Mouse (Mus musculus): ENCODE results near the gene Cryl1. TPM values are rescaled to one million over a fixed set of nuclear protein-coding genes. Genes with fewer than 3 reads are reported as not detected.

The Cryl1 gene
- polyA plus RNA-seq, 1 experiment, result 580 TPM

DNA sequence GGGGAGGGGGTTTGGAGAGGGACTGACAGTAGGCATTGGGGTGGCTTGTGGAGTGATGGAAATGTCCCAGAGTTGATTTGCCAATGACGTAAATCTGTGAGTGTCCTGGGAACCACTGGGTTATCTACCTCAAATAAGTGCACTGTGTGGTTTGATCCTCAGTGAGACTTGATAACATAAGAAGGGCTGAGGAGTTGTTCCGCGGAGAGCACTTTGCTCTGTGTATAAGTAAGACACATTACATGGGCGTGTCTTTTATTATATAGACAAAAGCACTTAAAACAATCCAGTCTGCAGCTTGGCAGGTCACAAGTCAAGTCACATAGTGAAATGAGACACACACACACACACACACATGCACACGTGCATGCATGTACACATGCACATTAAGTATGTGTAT lies 155.4 kb downstream of the Cryl1 start:
- no peaks in the 10 kb centered on the region for H3K27me3 ChIP-seq (replicated peaks; ENCODE audit: control insufficient read depth, insufficient read depth, low read length)
- no peak for DNase-seq
- no peak overlapping the region for H3K27ac ChIP-seq (ENCODE audit: insufficient read depth, low read depth, low read length)
- no peaks in the 10 kb centered on the region for H3K36me3 ChIP-seq (ENCODE audit: control insufficient read depth, insufficient read depth, low read length)
- no peaks in the 10 kb centered on the region for H3K4me1 ChIP-seq (ENCODE audit: control insufficient read depth, insufficient read depth, low read length)
- TF ChIP-seq CTCF (conservative IDR thresholded peaks at IDR 0.05; ENCODE audit: insufficient read depth, insufficient read length, low read depth, low read length) (no peak), POLR2A (IDR thresholded peaks at IDR 0.05; ENCODE audit: low read depth, low read length) (no peak)
- WGBS, result 87% methylated on average over 5 of the region's 5 CpGs
- H3K4me3 ChIP-seq (ENCODE audit: insufficient read depth, low read depth, low read length), result no peak overlapping the region

DNA sequence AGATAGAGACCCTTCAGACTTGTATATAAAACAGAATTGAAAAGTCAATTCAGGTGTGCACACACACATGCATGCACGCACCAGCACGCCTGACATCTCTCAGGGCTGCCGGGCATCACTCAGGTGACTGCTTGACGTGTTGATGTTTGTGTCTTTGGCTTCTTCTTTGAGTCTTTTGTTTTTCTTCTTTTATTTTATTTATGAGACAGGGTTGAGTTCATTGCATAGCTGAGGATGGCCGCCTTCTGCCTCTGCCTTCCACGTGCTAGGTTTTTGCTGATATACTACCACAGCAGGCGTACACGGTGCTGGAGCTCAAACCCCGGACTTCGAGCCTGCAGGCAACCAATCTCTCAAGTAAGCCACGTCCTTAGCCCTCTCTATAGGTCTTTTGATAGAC lies 163.1 kb downstream of the Cryl1 start:
- DNase-seq, result no peak
- Histone ChIP-seq H3K4me3 (ENCODE audit: insufficient read depth, low read depth, low read length) (no peak overlapping the region), H3K36me3 (ENCODE audit: control insufficient read depth, insufficient read depth, low read length) (no peaks in the 10 kb centered on the region), H3K27me3 (replicated peaks; ENCODE audit: control insufficient read depth, insufficient read depth, low read length) (no peaks in the 10 kb centered on the region; the same call in 1 of the 2 replicates), H3K27ac (ENCODE audit: insufficient read depth, low read depth, low read length) (no peak overlapping the region), H3K4me1 (ENCODE audit: control insufficient read depth, insufficient read depth, low read length) (no peaks in the 10 kb centered on the region)
- TF ChIP-seq POLR2A (IDR thresholded peaks at IDR 0.05; ENCODE audit: low read depth, low read length), result no peak
- no peak for TF ChIP-seq CTCF (conservative IDR thresholded peaks at IDR 0.05; ENCODE audit: insufficient read depth, insufficient read length, low read depth, low read length)
- 80% methylated on average over 11 of the region's 11 CpGs for WGBS

DNA sequence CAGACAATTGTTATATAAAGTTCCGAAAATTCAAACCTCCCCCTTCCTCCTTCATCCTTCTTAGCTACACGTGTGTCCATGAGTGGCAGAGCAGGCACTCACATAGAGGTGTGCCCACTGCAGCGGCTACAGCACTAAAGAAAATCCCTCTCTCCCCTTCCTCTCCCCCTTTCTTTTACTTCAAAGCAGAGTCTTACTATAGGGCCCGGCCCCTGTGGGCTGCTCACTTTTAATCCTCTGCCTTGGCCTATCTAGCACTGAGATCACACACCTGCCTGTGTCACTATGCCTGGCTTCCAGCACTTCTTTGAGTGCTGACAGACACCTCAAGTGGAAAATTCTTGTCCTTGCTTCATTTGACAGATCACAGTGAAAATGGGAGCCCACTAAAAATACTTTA lies 163.6 kb downstream of the Cryl1 start:
- Histone ChIP-seq H3K27me3 (replicated peaks; ENCODE audit: control insufficient read depth, insufficient read depth, low read length) (no peaks in the 10 kb centered on the region; the same call in 1 of the 2 replicates), H3K36me3 (ENCODE audit: control insufficient read depth, insufficient read depth, low read length) (no peaks in the 10 kb centered on the region), H3K27ac (ENCODE audit: insufficient read depth, low read depth, low read length) (no peak overlapping the region), H3K4me1 (ENCODE audit: control insufficient read depth, insufficient read depth, low read length) (no peaks in the 10 kb centered on the region), H3K4me3 (ENCODE audit: insufficient read depth, low read depth, low read length) (no peak overlapping the region)
- TF ChIP-seq CTCF (conservative IDR thresholded peaks at IDR 0.05; ENCODE audit: insufficient read depth, insufficient read length, low read depth, low read length) (no peak), POLR2A (IDR thresholded peaks at IDR 0.05; ENCODE audit: low read depth, low read length) (no peak)
- DNase-seq, result no peak
- WGBS, result 32% methylated on average over 4 of the region's 4 CpGs

DNA sequence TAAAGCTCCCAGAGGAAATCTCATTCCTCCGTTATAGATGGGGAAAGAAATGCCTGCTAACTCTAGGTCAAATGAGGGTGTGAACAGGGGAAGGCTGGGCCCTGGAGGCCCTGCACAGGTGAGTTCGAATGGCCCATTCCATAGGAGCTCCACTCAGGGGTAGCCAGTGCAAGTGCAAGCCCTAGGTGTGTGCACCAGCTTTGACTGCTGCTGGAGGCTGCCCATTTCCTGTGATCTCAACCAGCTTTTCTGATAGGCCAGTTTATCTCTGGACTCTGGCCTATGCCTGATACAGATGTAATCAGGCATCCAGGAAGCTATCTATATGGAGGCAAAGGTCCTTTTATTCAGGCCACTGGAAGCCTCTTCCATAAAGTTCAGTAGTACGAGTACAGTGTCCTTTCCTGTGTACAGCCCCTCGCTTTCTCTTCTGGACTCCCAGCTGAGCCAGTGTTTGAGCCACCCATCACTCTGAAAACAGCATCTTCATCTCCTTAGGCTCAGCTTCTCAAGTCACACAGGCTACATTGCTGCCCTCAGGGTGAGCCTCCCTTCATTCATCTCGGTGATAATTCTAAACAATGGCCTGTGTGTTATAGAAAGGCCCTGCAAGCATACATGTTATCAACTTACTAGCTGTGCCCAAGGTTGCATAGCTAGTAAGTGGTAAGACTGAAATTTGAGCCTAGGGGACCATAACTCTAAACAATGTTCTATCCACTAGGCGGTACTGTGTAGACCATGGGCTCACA lies 167.9 kb downstream of the Cryl1 start:
- H3K27ac ChIP-seq (ENCODE audit: insufficient read depth, low read depth, low read length), result no peak overlapping the region
- no peaks in the 10 kb centered on the region for H3K4me1 ChIP-seq (ENCODE audit: control insufficient read depth, insufficient read depth, low read length)
- H3K4me3 ChIP-seq (ENCODE audit: insufficient read depth, low read depth, low read length), result no peak overlapping the region
- no peak for DNase-seq
- no peak for TF ChIP-seq POLR2A (IDR thresholded peaks at IDR 0.05; ENCODE audit: low read depth, low read length)
- no peak for TF ChIP-seq CTCF (conservative IDR thresholded peaks at IDR 0.05; ENCODE audit: insufficient read depth, insufficient read length, low read depth, low read length)
- H3K27me3 ChIP-seq (replicated peaks; ENCODE audit: control insufficient read depth, insufficient read depth, low read length), result no peaks in the 10 kb centered on the region; the same call in 1 of the 2 replicates
- WGBS, result 77% methylated on average over 6 of the region's 6 CpGs
- no peaks in the 10 kb centered on the region for H3K36me3 ChIP-seq (ENCODE audit: control insufficient read depth, insufficient read depth, low read length)

Other genes starting within 250 kb of the Cryl1 start
- gene Ift88, start 25.5 kb upstream of the Cryl1 start, polyA plus RNA-seq (2012; rRNA removed), result 5.9 and 6.7 TPM in 2 replicates
- 1.5 and 3.0 TPM in 2 replicates for gene Il17d, start 126.2 kb upstream of the Cryl1 start, polyA plus RNA-seq (2012; rRNA removed)
- 21.7 and 24.4 TPM in 2 replicates for gene Eef1akmt1, start 173.1 kb upstream of the Cryl1 start, polyA plus RNA-seq (2012; rRNA removed)

Data from kidney, adult 2 months (tissue).